Mouse (Mus musculus): ENCODE data around the gene Rorc. TPM values are rescaled to one million over a fixed set of nuclear protein-coding genes. Genes with fewer than 3 reads are reported as not detected.

Rorc gene
- not detected in 2 replicates for total RNA-seq (2014; fragmentation: Nextera tagmentation)
- 0.12 TPM in 1 of 2 replicates, not detected in the other for total RNA-seq (2017)
- polyA plus RNA-seq (2012), result not detected in 2 replicates

- no peak for ATAC-seq (ENCODE audit: extremely low read depth, insufficient number of reproducible peaks, low FRiP score, poor library complexity, severe bottlenecking)
- no peaks in the 10 kb centered on the region for H3K36me3 ChIP-seq (replicated peaks)
- no peak for DNase-seq (ENCODE audit: low spot score)
- peaks cover 42% of the 10 kb centered on the region for H3K27me3 ChIP-seq (ENCODE audit: insufficient read depth, low read length)
- TF ChIP-seq TAL1 (conservative IDR thresholded peaks at IDR 0.05; ENCODE audit: low read depth, low read length) (no peak), GATA1 (IDR thresholded peaks at IDR 0.05; ENCODE audit: borderline replicate concordance, low read length) (no peak), GATA2 (IDR thresholded peaks at IDR 0.05; ENCODE audit: borderline replicate concordance, low read depth, low read length) (no peak), CTCF (IDR thresholded peaks at IDR 0.05; ENCODE audit: low read depth, low read length) (no peak), POLR2AphosphoS5 (IDR thresholded peaks at IDR 0.05; ENCODE audit: insufficient replicate concordance, low read depth, low read length) (no peak)
- H3K4me3 ChIP-seq (ENCODE audit: low read depth, low read length), result no peak within 1 kb of the TSS
- no peaks in the 10 kb centered on the region for H3K9me3 ChIP-seq (replicated peaks)
- peaks cover 6% of the 10 kb centered on the region; the same call in 1 of the 2 replicates for H3K4me1 ChIP-seq (ENCODE audit: insufficient read depth, low read depth, low read length)
Measured at GRCm38 (mm10) chr3:94372641-94373040, at the start of gene Rorc. Gene Rorc (plus strand): TSS chr3:94372794.

DNA sequence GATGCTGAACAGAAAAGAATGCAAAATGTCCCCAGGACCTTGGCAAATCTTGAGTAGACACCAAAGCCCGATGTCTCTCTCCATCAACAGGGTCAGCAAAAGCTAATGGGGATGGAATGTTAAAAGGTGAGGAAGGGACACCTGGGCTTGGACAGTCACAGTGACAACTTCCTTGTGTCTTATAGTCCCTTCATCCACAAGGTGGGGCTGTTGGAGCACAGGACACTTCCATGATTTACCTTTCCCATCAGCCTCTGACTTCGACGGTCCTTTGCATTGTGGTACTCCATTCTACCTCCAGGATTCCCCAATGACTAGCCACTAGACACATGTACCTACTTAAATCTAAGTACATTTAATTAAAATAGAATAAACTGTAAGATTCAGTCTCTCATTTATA lies 43.9 kb upstream of the Rorc start:
- no peak overlapping the region for H3K4me3 ChIP-seq (ENCODE audit: low read depth, low read length)
- H3K4me1 ChIP-seq (ENCODE audit: insufficient read depth, low read depth, low read length), result no peaks in the 10 kb centered on the region
- H3K9me3 ChIP-seq (replicated peaks), result no peaks in the 10 kb centered on the region
- no peak for TF ChIP-seq CTCF (IDR thresholded peaks at IDR 0.05; ENCODE audit: low read depth, low read length)
- no peak for TF ChIP-seq POLR2AphosphoS5 (IDR thresholded peaks at IDR 0.05; ENCODE audit: insufficient replicate concordance, low read depth, low read length)
- no peak for TF ChIP-seq GATA1 (IDR thresholded peaks at IDR 0.05; ENCODE audit: borderline replicate concordance, low read length)
- TF ChIP-seq GATA2 (IDR thresholded peaks at IDR 0.05; ENCODE audit: borderline replicate concordance, low read depth, low read length), result no peak
- TF ChIP-seq TAL1 (conservative IDR thresholded peaks at IDR 0.05; ENCODE audit: low read depth, low read length), result no peak
- H3K27me3 ChIP-seq (ENCODE audit: insufficient read depth, low read length), result no peaks in the 10 kb centered on the region
- DNase-seq (ENCODE audit: low spot score) (no peak), ATAC-seq (ENCODE audit: extremely low read depth, insufficient number of reproducible peaks, low FRiP score, poor library complexity, severe bottlenecking) (no peak)
- peaks cover 2% of the 10 kb centered on the region for H3K36me3 ChIP-seq (replicated peaks)

- no peak for DNase-seq (ENCODE audit: low spot score)
- Histone ChIP-seq H3K27me3 (ENCODE audit: insufficient read depth, low read length) (peaks cover 14% of the 10 kb centered on the region), H3K4me3 (ENCODE audit: low read depth, low read length) (no peak overlapping the region), H3K4me1 (ENCODE audit: insufficient read depth, low read depth, low read length) (peaks cover 2% of the 10 kb centered on the region; the same call in 1 of the 2 replicates), H3K36me3 (replicated peaks) (no peaks in the 10 kb centered on the region), H3K9me3 (replicated peaks) (no peaks in the 10 kb centered on the region)
- TF ChIP-seq CTCF (IDR thresholded peaks at IDR 0.05; ENCODE audit: low read depth, low read length), result no peak
- peak; percentile 86 for ATAC-seq (ENCODE audit: extremely low read depth, insufficient number of reproducible peaks, low FRiP score, poor library complexity, severe bottlenecking)
Measured at GRCm38 (mm10) chr3:94334442-94334841, 38.2 kb upstream of the Rorc start.

DNA sequence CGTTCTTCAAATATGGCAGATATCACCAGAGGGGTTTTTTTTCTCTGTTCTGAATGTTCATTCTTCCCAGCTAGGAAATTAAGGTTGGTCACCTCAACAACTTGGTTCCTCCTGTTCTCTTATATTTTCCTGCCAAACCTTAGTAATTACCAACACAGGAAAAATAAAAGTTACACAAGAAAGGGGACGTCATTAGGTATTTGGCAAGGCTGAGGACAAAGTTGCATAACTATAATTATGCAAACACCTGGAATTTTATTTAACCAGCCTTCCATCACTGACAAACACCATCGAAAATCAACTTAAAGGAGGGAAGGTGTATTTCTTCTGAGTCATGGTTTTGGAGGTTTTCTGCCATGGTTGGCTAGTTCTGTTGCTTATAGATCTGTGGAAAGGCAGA lies 34.1 kb upstream of the Rorc start:
- peaks cover 2% of the 10 kb centered on the region; the same call in 1 of the 2 replicates for H3K4me1 ChIP-seq (ENCODE audit: insufficient read depth, low read depth, low read length)

DNA sequence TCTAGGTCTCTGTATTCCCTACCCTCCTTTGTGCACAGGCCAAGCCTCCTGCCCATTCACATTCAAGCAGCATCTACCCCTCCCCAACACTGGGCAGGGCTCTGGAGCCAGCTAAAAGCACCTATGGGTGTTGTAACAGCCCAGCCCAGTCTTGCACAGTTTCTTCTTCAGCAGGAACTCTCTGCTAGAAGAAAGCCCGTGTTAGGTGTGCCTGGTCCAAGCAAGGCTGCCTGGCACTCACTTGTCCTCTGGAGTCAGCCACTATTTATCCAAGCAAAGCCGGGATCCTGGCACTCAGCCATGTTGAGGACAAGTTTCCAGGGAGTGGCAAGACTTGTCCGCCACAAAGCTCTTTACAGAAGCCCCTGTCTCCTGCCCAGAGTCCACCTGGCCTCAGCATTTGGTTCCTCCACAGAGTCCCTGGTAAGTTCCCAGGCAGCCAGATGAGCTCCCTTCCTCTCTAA lies 30.6 kb upstream of the Rorc start, which contains the start of gene Them5:
TSS of gene Them5 (plus strand) at position 141 of the 464 bp plus-strand sequence.
- Histone ChIP-seq H3K4me1 (ENCODE audit: insufficient read depth, low read depth, low read length) (no peaks in the 10 kb centered on the region), H3K4me3 (ENCODE audit: low read depth, low read length) (no peak within 1 kb of the TSS), H3K27me3 (ENCODE audit: insufficient read depth, low read length) (peaks cover 27% of the 10 kb centered on the region), H3K9me3 (replicated peaks) (no peaks in the 10 kb centered on the region), H3K36me3 (replicated peaks) (no peaks in the 10 kb centered on the region)
- ATAC-seq (ENCODE audit: extremely low read depth, insufficient number of reproducible peaks, low FRiP score, poor library complexity, severe bottlenecking) (no peak), DNase-seq (ENCODE audit: low spot score) (no peak)
- TF ChIP-seq GATA1 (IDR thresholded peaks at IDR 0.05; ENCODE audit: borderline replicate concordance, low read length) (no peak), POLR2AphosphoS5 (IDR thresholded peaks at IDR 0.05; ENCODE audit: insufficient replicate concordance, low read depth, low read length) (no peak), CTCF (IDR thresholded peaks at IDR 0.05; ENCODE audit: low read depth, low read length) (no peak), GATA2 (IDR thresholded peaks at IDR 0.05; ENCODE audit: borderline replicate concordance, low read depth, low read length) (no peak), TAL1 (conservative IDR thresholded peaks at IDR 0.05; ENCODE audit: low read depth, low read length) (no peak)

More for the DNA sequence above, 34.1 kb upstream of the Rorc start:
- DNase-seq (ENCODE audit: low spot score) (no peak), ATAC-seq (ENCODE audit: extremely low read depth, insufficient number of reproducible peaks, low FRiP score, poor library complexity, severe bottlenecking) (no peak)
- Histone ChIP-seq H3K27me3 (ENCODE audit: insufficient read depth, low read length) (peaks cover 28% of the 10 kb centered on the region), H3K36me3 (replicated peaks) (no peaks in the 10 kb centered on the region), H3K9me3 (replicated peaks) (no peaks in the 10 kb centered on the region), H3K4me3 (ENCODE audit: low read depth, low read length) (no peak overlapping the region)
- TF ChIP-seq POLR2AphosphoS5 (IDR thresholded peaks at IDR 0.05; ENCODE audit: insufficient replicate concordance, low read depth, low read length) (no peak), CTCF (IDR thresholded peaks at IDR 0.05; ENCODE audit: low read depth, low read length) (no peak), TAL1 (conservative IDR thresholded peaks at IDR 0.05; ENCODE audit: low read depth, low read length) (no peak), GATA2 (IDR thresholded peaks at IDR 0.05; ENCODE audit: borderline replicate concordance, low read depth, low read length) (no peak), GATA1 (IDR thresholded peaks at IDR 0.05; ENCODE audit: borderline replicate concordance, low read length) (no peak)

DNA sequence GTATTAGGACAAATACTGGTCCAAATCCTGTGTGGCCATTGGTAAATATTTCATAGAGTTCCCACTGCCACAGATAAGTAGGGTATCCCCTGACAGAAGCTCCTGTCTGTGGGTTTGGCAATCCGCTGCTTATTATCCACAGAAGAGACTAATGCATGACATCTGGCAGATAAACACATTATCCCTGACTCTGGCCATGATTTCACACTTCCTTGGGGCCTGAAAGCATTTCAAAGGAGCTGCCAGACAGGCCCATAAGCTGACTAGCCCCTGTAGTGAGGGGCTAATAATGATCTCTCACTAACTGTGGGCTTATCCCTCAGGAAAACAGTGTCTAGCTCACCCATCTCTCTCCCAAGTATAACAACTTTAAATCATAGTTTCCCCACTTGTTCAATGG lies 30.0 kb upstream of the Rorc start:
- no peaks in the 10 kb centered on the region for H3K4me1 ChIP-seq (ENCODE audit: insufficient read depth, low read depth, low read length)
- H3K4me3 ChIP-seq (ENCODE audit: low read depth, low read length), result no peak overlapping the region
- H3K36me3 ChIP-seq (replicated peaks), result no peaks in the 10 kb centered on the region
- DNase-seq (ENCODE audit: low spot score) (no peak), ATAC-seq (ENCODE audit: extremely low read depth, insufficient number of reproducible peaks, low FRiP score, poor library complexity, severe bottlenecking) (no peak)
- no peak for TF ChIP-seq TAL1 (conservative IDR thresholded peaks at IDR 0.05; ENCODE audit: low read depth, low read length)
- TF ChIP-seq POLR2AphosphoS5 (IDR thresholded peaks at IDR 0.05; ENCODE audit: insufficient replicate concordance, low read depth, low read length), result no peak
- no peak for TF ChIP-seq GATA1 (IDR thresholded peaks at IDR 0.05; ENCODE audit: borderline replicate concordance, low read length)
- no peak for TF ChIP-seq GATA2 (IDR thresholded peaks at IDR 0.05; ENCODE audit: borderline replicate concordance, low read depth, low read length)
- TF ChIP-seq CTCF (IDR thresholded peaks at IDR 0.05; ENCODE audit: low read depth, low read length), result no peak
- peaks cover 24% of the 10 kb centered on the region for H3K27me3 ChIP-seq (ENCODE audit: insufficient read depth, low read length)
- H3K9me3 ChIP-seq (replicated peaks), result no peaks in the 10 kb centered on the region
